Mouse (Mus musculus): ENCODE measurements around the gene Gm49378. TPM values are rescaled to one million over a fixed set of nuclear protein-coding genes. Genes with fewer than 3 reads are reported as not detected.

The Gm49378 gene
- polyA plus RNA-seq, 1 experiment from 2014 or later = 4.0 TPM

GRCm38 (mm10) chr14:55581981-55582681 lies 55.6 kb downstream of the Gm49378 start:
- H3K4me3 ChIP-seq (replicated peaks) = no peak overlapping the region

GRCm38 (mm10) chr14:55580731-55581130 lies 57.0 kb downstream of the Gm49378 start:
- WGBS = 93% methylated on average over 16 of the region's 16 CpGs
- H3K4me2 ChIP-seq = no peak overlapping the region
- peaks cover 22% of the 10 kb centered on the region for H3K4me1 ChIP-seq
- H3K9ac ChIP-seq = no peak overlapping the region
- ATAC-seq (ENCODE audit: low FRiP score) = no peak
- H3K27ac ChIP-seq = no peak overlapping the region
- peaks cover 9% of the 10 kb centered on the region; the same call in 1 of the 2 replicates for H3K27me3 ChIP-seq
- H3K9me3 ChIP-seq = no peaks in the 10 kb centered on the region
- H3K4me3 ChIP-seq (replicated peaks) = no peak overlapping the region
- peaks cover 18% of the 10 kb centered on the region for H3K36me3 ChIP-seq (replicated peaks)

More at GRCm38 (mm10) chr14:55581981-55582681, 55.6 kb downstream of the Gm49378 start:
- peaks cover 22% of the 10 kb centered on the region for H3K4me1 ChIP-seq
- no peaks in the 10 kb centered on the region for H3K9me3 ChIP-seq
- no peak overlapping the region for H3K4me2 ChIP-seq
- no peak overlapping the region for H3K27ac ChIP-seq
- H3K27me3 ChIP-seq = peaks cover 9% of the 10 kb centered on the region; the same call in 1 of the 2 replicates
- 84% methylated on average over 9 of the region's 9 CpGs for WGBS
- no peak overlapping the region for H3K9ac ChIP-seq
- no peak for ATAC-seq (ENCODE audit: low FRiP score)
- H3K36me3 ChIP-seq (replicated peaks) = peaks cover 18% of the 10 kb centered on the region

- no peaks in the 10 kb centered on the region for H3K9me3 ChIP-seq
- no peak overlapping the region for H3K9ac ChIP-seq
- H3K4me1 ChIP-seq = peaks cover 15% of the 10 kb centered on the region
- H3K27ac ChIP-seq = no peak overlapping the region
- WGBS = 83% methylated on average over 23 of the region's 23 CpGs
- H3K4me2 ChIP-seq = no peak overlapping the region
- H3K36me3 ChIP-seq (replicated peaks) = peaks cover 18% of the 10 kb centered on the region
- peaks cover 9% of the 10 kb centered on the region; the same call in 1 of the 2 replicates for H3K27me3 ChIP-seq
- ATAC-seq (ENCODE audit: low FRiP score) = no peak
- no peak overlapping the region for H3K4me3 ChIP-seq (replicated peaks)
Measured at GRCm38 (mm10) chr14:55579511-55580496, 57.9 kb downstream of the Gm49378 start.

Other genes starting within 250 kb of the Gm49378 start
- 52.5 and 59.9 TPM in 2 replicates for gene Dhrs4, start 159.1 kb downstream of the Gm49378 start, polyA plus RNA-seq (2016; fragmentation: Nextera tagmentation; extraction: Ambion mirVana)
- 17.8 and 18.6 TPM in 2 replicates for gene Carmil3, start 147.2 kb downstream of the Gm49378 start, polyA plus RNA-seq (2016; fragmentation: Nextera tagmentation; extraction: Ambion mirVana)
- gene Cpne6, start 127.5 kb downstream of the Gm49378 start, polyA plus RNA-seq (2016; fragmentation: Nextera tagmentation; extraction: Ambion mirVana) = 0.55 and 0.90 TPM in 2 replicates
- not detected in 2 replicates for gene Nrl, start 112.9 kb downstream of the Gm49378 start, polyA plus RNA-seq (2016; fragmentation: Nextera tagmentation; extraction: Ambion mirVana)
- gene Pck2, start 97.6 kb downstream of the Gm49378 start, polyA plus RNA-seq (2016; fragmentation: Nextera tagmentation; extraction: Ambion mirVana) = 19.0 and 19.8 TPM in 2 replicates
- 103 and 105 TPM in 2 replicates for gene Dcaf11, start 77.9 kb downstream of the Gm49378 start, polyA plus RNA-seq (2016; fragmentation: Nextera tagmentation; extraction: Ambion mirVana)
- 0.64 TPM in 1 of 2 replicates, not detected in the other for gene A730061H03Rik, start 77.5 kb downstream of the Gm49378 start, polyA plus RNA-seq (2016; fragmentation: Nextera tagmentation; extraction: Ambion mirVana)
- 0.20 TPM in 1 of 2 replicates, not detected in the other for gene Fitm1, start 62.3 kb downstream of the Gm49378 start, polyA plus RNA-seq (2016; fragmentation: Nextera tagmentation; extraction: Ambion mirVana)
- gene Psme1, start 59.8 kb downstream of the Gm49378 start, polyA plus RNA-seq (2016; fragmentation: Nextera tagmentation; extraction: Ambion mirVana) = 117 and 119 TPM in 2 replicates
- 3.7 and 6.0 TPM in 2 replicates for gene Emc9, start 52.6 kb downstream of the Gm49378 start, polyA plus RNA-seq (2016; fragmentation: Nextera tagmentation; extraction: Ambion mirVana)
- gene Psme2, start 46.8 kb downstream of the Gm49378 start, polyA plus RNA-seq (2016; fragmentation: Nextera tagmentation; extraction: Ambion mirVana) = 199 and 201 TPM in 2 replicates
- gene Rnf31, start 46.2 kb downstream of the Gm49378 start, polyA plus RNA-seq (2016; fragmentation: Nextera tagmentation; extraction: Ambion mirVana) = 18.2 and 20.8 TPM in 2 replicates
- 9.8 and 10.3 TPM in 2 replicates for gene Irf9, start 34.3 kb downstream of the Gm49378 start, polyA plus RNA-seq (2016; fragmentation: Nextera tagmentation; extraction: Ambion mirVana)
- gene Rec8, start 19.9 kb downstream of the Gm49378 start, polyA plus RNA-seq (2016; fragmentation: Nextera tagmentation; extraction: Ambion mirVana) = 7.2 and 8.5 TPM in 2 replicates
- gene Ipo4, start 1.9 kb downstream of the Gm49378 start, polyA plus RNA-seq (2016; fragmentation: Nextera tagmentation; extraction: Ambion mirVana) = 68.5 and 68.6 TPM in 2 replicates
- 68.7 and 73.4 TPM in 2 replicates for gene Tm9sf1, start 5.9 kb upstream of the Gm49378 start, polyA plus RNA-seq (2016; fragmentation: Nextera tagmentation; extraction: Ambion mirVana)
- gene Tssk4, start 12.3 kb upstream of the Gm49378 start, polyA plus RNA-seq (2016; fragmentation: Nextera tagmentation; extraction: Ambion mirVana) = 0.65 and 0.68 TPM in 2 replicates
- gene Mdp1, start 22.6 kb upstream of the Gm49378 start, polyA plus RNA-seq (2016; fragmentation: Nextera tagmentation; extraction: Ambion mirVana) = 60.5 and 64.5 TPM in 2 replicates
- 59.3 and 63.5 TPM in 2 replicates for gene Gmpr2, start 34.0 kb upstream of the Gm49378 start, polyA plus RNA-seq (2016; fragmentation: Nextera tagmentation; extraction: Ambion mirVana)
- gene Nedd8, start 34.2 kb upstream of the Gm49378 start, polyA plus RNA-seq (2016; fragmentation: Nextera tagmentation; extraction: Ambion mirVana) = 577 and 583 TPM in 2 replicates
- gene Tinf2, start 43.9 kb upstream of the Gm49378 start, polyA plus RNA-seq (2016; fragmentation: Nextera tagmentation; extraction: Ambion mirVana) = 61.6 and 68.2 TPM in 2 replicates
- 0.55 and 0.58 TPM in 2 replicates for gene Tgm1, start 76.0 kb upstream of the Gm49378 start, polyA plus RNA-seq (2016; fragmentation: Nextera tagmentation; extraction: Ambion mirVana)
- 32.1 and 34.0 TPM in 2 replicates for gene Rabggta, start 84.4 kb upstream of the Gm49378 start, polyA plus RNA-seq (2016; fragmentation: Nextera tagmentation; extraction: Ambion mirVana)
- 68.8 and 74.1 TPM in 2 replicates for gene Dhrs1, start 107.8 kb upstream of the Gm49378 start, polyA plus RNA-seq (2016; fragmentation: Nextera tagmentation; extraction: Ambion mirVana)
- 47.9 and 52.0 TPM in 2 replicates for gene Nop9, start 107.8 kb upstream of the Gm49378 start, polyA plus RNA-seq (2016; fragmentation: Nextera tagmentation; extraction: Ambion mirVana)
- gene Cideb, start 120.6 kb upstream of the Gm49378 start, polyA plus RNA-seq (2016; fragmentation: Nextera tagmentation; extraction: Ambion mirVana) = 0.40 TPM in 1 of 2 replicates, not detected in the other
- 0.20 and 0.41 TPM in 2 replicates for gene Ltb4r2, start 123.5 kb upstream of the Gm49378 start, polyA plus RNA-seq (2016; fragmentation: Nextera tagmentation; extraction: Ambion mirVana)
- gene Ltb4r1, start 128.1 kb upstream of the Gm49378 start, polyA plus RNA-seq (2016; fragmentation: Nextera tagmentation; extraction: Ambion mirVana) = 0.13 and 0.19 TPM in 2 replicates
- gene Adcy4, start 146.2 kb upstream of the Gm49378 start, polyA plus RNA-seq (2016; fragmentation: Nextera tagmentation; extraction: Ambion mirVana) = 5.5 and 6.0 TPM in 2 replicates
- gene Ripk3, start 151.0 kb upstream of the Gm49378 start, polyA plus RNA-seq (2016; fragmentation: Nextera tagmentation; extraction: Ambion mirVana) = 5.1 and 5.9 TPM in 2 replicates
- gene Nfatc4, start 185.2 kb upstream of the Gm49378 start, polyA plus RNA-seq (2016; fragmentation: Nextera tagmentation; extraction: Ambion mirVana) = 25.4 and 35.6 TPM in 2 replicates
- 23.9 and 26.9 TPM in 2 replicates for gene Nynrin, start 216.1 kb upstream of the Gm49378 start, polyA plus RNA-seq (2016; fragmentation: Nextera tagmentation; extraction: Ambion mirVana)
- 0.04 and 0.27 TPM in 2 replicates for gene Cbln3, start 246.5 kb upstream of the Gm49378 start, polyA plus RNA-seq (2016; fragmentation: Nextera tagmentation; extraction: Ambion mirVana)
- 18.9 and 21.2 TPM in 2 replicates for gene Khnyn, start 247.1 kb upstream of the Gm49378 start, polyA plus RNA-seq (2016; fragmentation: Nextera tagmentation; extraction: Ambion mirVana)